Mouse (Mus musculus) kidney, adult 2 months (tissue): ENCODE data around the gene Prdm16.

Experiments used
- CTCF ChIP-seq: fragments of 200-500 bp; conservative IDR thresholded peaks from 2 replicates; pipeline ENCODE4 v1.5.1; 2011; ENCODE audit warnings: low read depth, mild to moderate bottlenecking, control low read depth, low read length, moderate library complexity, mixed read lengths; ENCODE audit not compliant: insufficient read depth, insufficient read length
- POLR2A ChIP-seq: fragments of 200-500 bp; IDR thresholded peaks from one replicate; pipeline ENCODE4 v1.6.1; 2011; ENCODE audit warnings: low read depth, low read length, control low read depth

- TF ChIP-seq POLR2A (no peak), CTCF (no peak)
These were observed 142.7 kb downstream of the Prdm16 start for GRCm38 (mm10) chr4:154493996-154494395.
